Mouse (Mus musculus) G1E-ER4 (cell line): ENCODE data around the gene BC048507. TPM values are rescaled to one million over a fixed set of nuclear protein-coding genes. Genes with fewer than 3 reads are reported as not detected.

Experiments used
- GATA1 ChIP-seq: IDR thresholded peaks from one replicate; pipeline ENCODE4 v1.8.0; 2012; ENCODE audit warnings: low read length, inconsistent platforms
- polyA plus RNA-seq: library from polyadenylated mRNA; stranded (reverse); fragments of >175 nt; gene quantifications from 2 replicates; pipeline ENCODE4 v1.2.3, GENCODE M21; 2012

BC048507 gene
- not detected in 2 replicates for polyA plus RNA-seq

- TF ChIP-seq GATA1 = no peak
Observed at GRCm38 (mm10) chr13:67863026-67863425, at the start of gene BC048507. TSS of gene BC048507 (plus strand) at chr13:67863326.

GRCm38 (mm10) chr13:67813710-67814660, 49.1 kb upstream of the BC048507 start, which contains the start of gene Zfp273:
TSS of gene Zfp273 (plus strand) at chr13:67813740.
- no peak for TF ChIP-seq GATA1

- TF ChIP-seq GATA1 = no peak
Observed at GRCm38 (mm10) chr13:67818636-67819035, 44.5 kb upstream of the BC048507 start.

- TF ChIP-seq GATA1 = no peak
Observed at GRCm38 (mm10) chr13:67830911-67831336, 32.2 kb upstream of the BC048507 start, which contains the start of gene Gm10037. TSS of gene Gm10037 (plus strand) at chr13:67831106.

GRCm38 (mm10) chr13:67843775-67844118, 19.4 kb upstream of the BC048507 start:
- no peak for TF ChIP-seq GATA1

- no peak for TF ChIP-seq GATA1
Observed at GRCm38 (mm10) chr13:67844119-67844852, 18.8 kb upstream of the BC048507 start.

GRCm38 (mm10) chr13:67844853-67845194, 18.3 kb upstream of the BC048507 start:
- no peak for TF ChIP-seq GATA1

GRCm38 (mm10) chr13:67850361-67850760, 12.8 kb upstream of the BC048507 start:
- no peak for TF ChIP-seq GATA1

- TF ChIP-seq GATA1 = no peak
Observed at GRCm38 (mm10) chr13:67853130-67853529, 10.0 kb upstream of the BC048507 start.

- no peak for TF ChIP-seq GATA1
Observed at GRCm38 (mm10) chr13:67853983-67854382, 9.1 kb upstream of the BC048507 start.

- TF ChIP-seq GATA1 = no peak
Observed at GRCm38 (mm10) chr13:67857317-67857716, 5.8 kb upstream of the BC048507 start.

GRCm38 (mm10) chr13:67862508-67862907, 618 bp upstream of the BC048507 start:
- TF ChIP-seq GATA1 = no peak

- no peak for TF ChIP-seq GATA1
Observed at GRCm38 (mm10) chr13:67864764-67865350, 1.7 kb downstream of the BC048507 start.

GRCm38 (mm10) chr13:67867899-67868298, 4.8 kb downstream of the BC048507 start:
- TF ChIP-seq GATA1 = no peak

- no peak for TF ChIP-seq GATA1
Observed at GRCm38 (mm10) chr13:67876699-67877254, 13.7 kb downstream of the BC048507 start.

GRCm38 (mm10) chr13:67883966-67884365, 20.8 kb downstream of the BC048507 start:
- no peak for TF ChIP-seq GATA1
